Mouse (Mus musculus) hindbrain, embryonic 15.5 days (tissue): ENCODE results near the gene Fgf13. TPM values are rescaled to one million over a fixed set of nuclear protein-coding genes. Genes with fewer than 3 reads are reported as not detected.

Source experiments
- ATAC-seq: fragments of 200-750 bp; cut with Nextera tagmentation; 2 replicates; pipeline ENCODE4 v1.8.0; 2017; ENCODE audit warnings: low read depth, moderate number of reproducible peaks, moderate TSS enrichment; ENCODE audit not compliant: low FRiP score
- H3K27ac ChIP-seq: fragments of 300-500 bp; sonication (generic); replicated peaks from 2 replicates; pipeline ENCODE4 v1.5.1; 2015; ENCODE audit warnings: mild to moderate bottlenecking, inconsistent platforms
- H3K27me3 ChIP-seq: fragments of 300-500 bp; sonication (generic); 2 replicates; pipeline ENCODE4 v1.6.1; 2015; ENCODE audit warnings: control low read depth, inconsistent platforms
- H3K36me3 ChIP-seq: fragments of 300-500 bp; sonication (generic); 2 replicates; pipeline ENCODE4 v1.6.1; 2015; ENCODE audit warnings: control low read depth, inconsistent platforms
- H3K4me1 ChIP-seq: fragments of 300-500 bp; sonication (generic); replicated peaks from 2 replicates; pipeline ENCODE4 v1.6.1; 2015; ENCODE audit warnings: control low read depth, inconsistent platforms
- H3K4me2 ChIP-seq: fragments of 300-500 bp; sonication (generic); 2 replicates; pipeline ENCODE4 v1.6.1; 2015; ENCODE audit warnings: moderate library complexity, mild to moderate bottlenecking, inconsistent platforms
- H3K4me3 ChIP-seq: fragments of 300-500 bp; sonication (generic); 2 replicates; pipeline ENCODE4 v1.5.1; 2015; ENCODE audit warnings: mild to moderate bottlenecking, inconsistent platforms
- H3K9ac ChIP-seq: fragments of 300-500 bp; sonication (generic); 2 replicates; pipeline ENCODE4 v1.6.1; 2015; ENCODE audit warnings: inconsistent platforms
- H3K9me3 ChIP-seq: fragments of 300-500 bp; sonication (generic); 2 replicates; pipeline ENCODE4 v1.6.1; 2016; ENCODE audit warnings: control low read depth, inconsistent platforms
- WGBS: fragments of 180-500 bp; shearing (Covaris S2); methylation state at CpG from one replicate; pipeline ENCODE4 v1.1.7; 2015; 5-methylcytosine and 5-hydroxymethylcytosine counted together
- polyA plus RNA-seq: library from polyadenylated mRNA; unstranded; fragments of >200 nt; fragmentation: Nextera tagmentation; extraction: Ambion mirVana; gene quantifications from 2 replicates; pipeline ENCODE4 v1.2.1, GENCODE M21; 2015

The Fgf13 gene
- polyA plus RNA-seq, 1 experiment from 2014 or later, result 210 TPM

DNA sequence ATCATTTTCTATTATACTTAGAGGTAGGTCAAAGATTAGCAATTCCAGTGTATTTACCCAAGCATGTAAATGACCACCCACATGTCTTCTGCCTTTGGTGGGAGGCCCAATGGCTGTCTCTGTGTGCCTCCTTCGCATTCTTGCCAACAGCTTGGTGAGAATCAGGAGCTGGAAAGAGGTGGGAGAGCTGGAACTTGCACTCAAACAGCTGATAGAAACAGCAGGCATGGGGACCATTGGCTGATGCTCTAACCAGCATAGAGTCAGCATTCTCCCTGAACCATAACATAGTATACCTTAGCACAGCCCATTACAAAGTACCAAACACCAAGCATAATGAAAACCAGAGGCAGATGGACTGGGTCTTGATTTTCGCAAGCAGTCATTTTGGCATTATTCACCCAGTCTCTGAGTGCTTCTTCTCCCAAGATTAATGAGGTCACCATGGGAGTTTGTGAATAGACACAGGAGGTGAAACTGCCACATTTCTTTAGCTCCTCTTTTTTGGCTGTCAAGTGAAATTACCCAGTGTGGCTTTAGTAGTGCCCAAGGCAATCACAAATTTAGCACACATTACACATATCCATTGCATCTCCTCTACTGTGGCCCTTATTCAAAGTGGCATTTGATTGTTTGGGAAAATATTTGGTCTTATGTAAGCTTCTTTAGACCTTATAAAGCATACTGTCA lies 165.1 kb downstream of the Fgf13 start:
- Histone ChIP-seq H3K9me3 (no peaks in the 10 kb centered on the region), H3K4me1 (no peaks in the 10 kb centered on the region), H3K4me3 (no peak overlapping the region), H3K27ac (no peak overlapping the region), H3K27me3 (no peaks in the 10 kb centered on the region), H3K9ac (no peak overlapping the region), H3K4me2 (no peak overlapping the region), H3K36me3 (no peaks in the 10 kb centered on the region)
- WGBS, result 61% methylated on average over 2 of the region's 2 CpGs
- ATAC-seq, result no peak

DNA sequence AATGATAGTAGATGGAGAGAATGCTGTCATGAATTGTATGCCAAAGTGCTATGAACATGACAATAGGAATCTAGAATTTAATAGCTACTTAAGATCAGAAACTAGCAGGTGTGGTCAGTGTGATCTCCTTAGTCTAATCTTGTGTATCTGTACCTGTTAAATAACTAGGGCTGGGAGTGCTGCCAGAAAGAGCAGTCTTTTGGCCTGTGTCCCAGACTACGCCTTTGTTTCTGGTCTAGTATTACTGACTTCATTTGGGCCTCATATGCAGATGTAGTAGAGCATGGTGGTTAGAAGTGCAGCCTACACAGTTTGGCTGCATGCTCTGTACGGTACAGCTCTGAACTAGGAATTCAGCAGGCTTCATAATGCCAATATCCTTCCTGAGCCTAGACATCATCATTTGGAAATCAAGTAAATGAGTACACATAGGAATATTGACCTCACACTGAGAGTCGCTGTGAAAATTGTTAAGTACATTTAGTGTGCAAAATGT lies 276.9 kb downstream of the Fgf13 start:
- Histone ChIP-seq H3K9me3 (no peaks in the 10 kb centered on the region), H3K4me3 (no peak overlapping the region), H3K4me1 (no peaks in the 10 kb centered on the region), H3K9ac (no peak overlapping the region), H3K36me3 (no peaks in the 10 kb centered on the region), H3K27ac (no peak overlapping the region), H3K4me2 (no peak overlapping the region), H3K27me3 (no peaks in the 10 kb centered on the region)
- no peak for ATAC-seq
- WGBS, result 77% methylated on average over 3 of the region's 3 CpGs

DNA sequence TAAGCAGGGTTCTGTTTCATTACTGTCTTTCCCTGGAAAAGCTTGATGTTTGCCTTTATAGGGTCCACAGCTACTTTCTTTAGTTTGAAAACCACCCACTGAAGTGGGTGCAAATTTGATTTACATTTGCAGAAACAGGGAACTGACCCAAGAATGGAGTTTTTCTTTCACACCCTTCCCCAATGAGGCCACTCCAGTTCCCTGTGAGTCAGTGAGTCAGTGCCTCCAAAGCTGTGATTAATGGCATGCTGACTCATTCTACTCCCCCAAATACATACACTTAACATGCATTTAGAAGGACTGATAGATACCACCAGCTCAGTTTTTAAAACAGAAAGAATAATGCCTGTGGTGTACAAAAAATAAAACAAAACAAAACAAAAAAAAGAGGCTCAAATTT lies 316.3 kb downstream of the Fgf13 start:
- H3K36me3 ChIP-seq, result no peaks in the 10 kb centered on the region
- no peak overlapping the region for H3K27ac ChIP-seq
- H3K4me3 ChIP-seq, result no peak overlapping the region
- H3K9ac ChIP-seq, result no peak overlapping the region
- H3K27me3 ChIP-seq, result no peaks in the 10 kb centered on the region
- H3K4me2 ChIP-seq, result no peak overlapping the region
- no peaks in the 10 kb centered on the region for H3K9me3 ChIP-seq
- ATAC-seq, result no peak
- H3K4me1 ChIP-seq, result no peaks in the 10 kb centered on the region

DNA sequence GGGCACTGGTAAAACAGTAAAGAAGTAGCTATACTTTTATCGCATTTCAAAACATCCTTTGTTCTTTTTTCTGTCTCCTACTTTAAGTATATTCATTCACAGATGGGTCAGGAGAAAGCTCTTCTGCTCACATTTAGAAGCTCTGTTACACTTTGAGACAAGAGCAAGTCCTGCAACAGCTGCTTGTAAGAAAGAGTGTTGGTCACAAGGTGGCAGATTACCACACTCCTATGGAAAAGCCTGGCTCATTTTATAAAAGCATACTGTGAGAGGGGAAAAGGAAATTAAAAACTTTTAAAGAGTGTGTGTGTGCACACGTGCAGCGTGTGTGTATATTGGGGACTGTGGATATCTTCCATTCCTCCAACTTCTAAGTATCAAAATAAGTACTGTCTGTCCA lies 324.1 kb downstream of the Fgf13 start:
- WGBS, result 76% methylated on average over 3 of the region's 3 CpGs
- Histone ChIP-seq H3K9me3 (no peaks in the 10 kb centered on the region), H3K4me3 (no peak overlapping the region), H3K4me2 (no peak overlapping the region), H3K27ac (no peak overlapping the region), H3K4me1 (no peaks in the 10 kb centered on the region), H3K9ac (no peak overlapping the region), H3K36me3 (no peaks in the 10 kb centered on the region), H3K27me3 (no peaks in the 10 kb centered on the region)
- no peak for ATAC-seq

DNA sequence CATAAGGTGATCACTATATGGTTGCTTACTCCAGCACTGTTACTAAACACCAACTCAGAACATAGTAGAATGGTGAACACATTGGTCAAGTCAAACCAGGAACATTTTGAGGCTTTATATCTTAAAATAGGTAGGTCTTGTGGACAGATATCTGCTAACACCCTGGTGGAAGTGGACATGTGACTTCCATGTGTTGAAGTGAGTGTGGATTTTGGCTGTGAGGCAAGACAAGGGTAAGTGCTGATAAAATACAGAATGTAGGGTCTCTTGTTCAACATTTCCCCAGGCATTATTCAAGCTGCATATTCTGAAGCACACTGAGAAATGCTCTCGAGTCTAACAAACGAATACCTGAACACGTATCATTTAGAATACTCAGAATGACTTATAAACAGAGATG lies 324.7 kb downstream of the Fgf13 start:
- no peaks in the 10 kb centered on the region for H3K27me3 ChIP-seq
- H3K4me3 ChIP-seq, result no peak overlapping the region
- no peak overlapping the region for H3K9ac ChIP-seq
- no peak overlapping the region for H3K27ac ChIP-seq
- no peak for ATAC-seq
- no peaks in the 10 kb centered on the region for H3K4me1 ChIP-seq
- H3K4me2 ChIP-seq, result no peak overlapping the region
- H3K36me3 ChIP-seq, result no peaks in the 10 kb centered on the region
- 87% methylated on average over 3 of the region's 3 CpGs for WGBS
- no peaks in the 10 kb centered on the region for H3K9me3 ChIP-seq

DNA sequence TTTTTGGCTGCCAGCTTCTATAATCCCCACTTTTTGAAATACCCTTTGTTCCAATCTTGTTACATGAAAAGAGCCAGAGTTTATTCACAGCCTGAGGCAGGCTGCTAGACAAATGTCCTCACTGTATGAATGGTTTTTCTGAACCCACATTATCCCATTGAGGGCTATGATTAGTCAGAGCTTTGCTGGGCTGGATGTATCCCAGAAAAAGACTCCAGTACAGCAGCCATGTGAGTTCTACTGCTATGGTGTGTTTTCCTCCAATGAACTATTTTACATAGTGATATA lies 326.5 kb downstream of the Fgf13 start:
- H3K4me1 ChIP-seq, result no peaks in the 10 kb centered on the region
- 0 out of 2 replicates have a peak, but pooled peaks have one; percentile 48 for ATAC-seq
- no peak overlapping the region for H3K4me3 ChIP-seq
- H3K27ac ChIP-seq, result no peak overlapping the region
- H3K27me3 ChIP-seq, result no peaks in the 10 kb centered on the region
- H3K36me3 ChIP-seq, result no peaks in the 10 kb centered on the region
- H3K4me2 ChIP-seq, result no peak overlapping the region
- no peak overlapping the region for H3K9ac ChIP-seq
- H3K9me3 ChIP-seq, result no peaks in the 10 kb centered on the region

DNA sequence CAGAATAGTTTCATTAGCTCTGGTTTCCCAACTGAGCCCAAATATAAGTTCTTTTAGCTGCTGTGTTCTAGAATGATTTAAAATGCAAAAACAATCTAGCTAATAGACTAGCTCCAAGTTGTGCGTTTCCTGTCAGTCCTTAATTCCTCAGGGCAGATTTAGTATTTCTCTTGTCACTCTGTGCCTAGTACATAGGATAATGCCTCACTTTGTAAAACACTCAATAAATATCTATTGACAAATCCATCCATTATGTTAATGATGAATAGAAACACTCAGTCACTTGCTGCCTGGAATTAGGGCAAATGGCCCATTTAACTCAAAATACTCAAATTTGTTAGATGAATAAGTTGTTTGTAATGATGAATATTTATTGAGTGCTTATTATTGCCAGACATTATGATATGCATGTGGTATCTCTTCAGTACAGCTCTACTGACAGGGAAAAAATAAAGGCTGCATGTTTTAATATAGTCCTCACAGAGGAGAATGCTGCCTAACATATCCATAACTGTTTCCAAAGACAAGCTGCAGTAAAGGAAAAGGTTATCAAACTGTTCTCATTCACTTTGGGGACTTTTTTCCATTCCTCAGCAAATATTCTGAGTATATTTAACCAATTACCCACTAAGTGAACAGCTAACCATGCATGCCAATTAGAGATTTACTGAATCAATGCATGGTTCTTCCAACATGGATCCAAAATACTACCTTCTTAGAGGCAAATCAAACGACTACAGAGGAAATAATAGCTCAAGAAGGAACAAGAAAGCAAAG lies 327.0 kb downstream of the Fgf13 start:
- Histone ChIP-seq H3K27ac (no peak overlapping the region), H3K9ac (no peak overlapping the region), H3K36me3 (no peaks in the 10 kb centered on the region), H3K27me3 (no peaks in the 10 kb centered on the region), H3K4me2 (no peak overlapping the region), H3K4me3 (no peak overlapping the region), H3K9me3 (no peaks in the 10 kb centered on the region), H3K4me1 (no peaks in the 10 kb centered on the region)
- ATAC-seq, result no peak
- 44% methylated on average over 2 of the region's 2 CpGs for WGBS

DNA sequence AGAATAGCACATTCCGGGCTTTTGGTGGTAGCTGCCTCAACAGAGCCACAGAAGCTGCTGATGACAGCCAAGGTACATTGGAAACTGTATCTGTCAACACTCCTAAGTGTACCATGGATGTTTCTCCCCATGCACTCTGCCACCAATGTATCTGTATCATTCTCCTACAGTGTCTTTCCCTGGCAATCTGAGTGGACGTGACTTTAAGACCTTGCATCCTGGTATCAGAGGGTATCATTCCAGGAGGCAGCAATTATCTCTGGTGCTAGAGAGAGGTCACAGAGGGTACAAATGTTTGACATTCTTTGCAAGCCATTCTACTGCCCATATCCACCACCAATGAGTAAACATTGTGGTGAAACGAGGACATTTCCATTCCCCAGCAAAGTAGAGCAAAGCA lies 347.2 kb downstream of the Fgf13 start:
- H3K4me1 ChIP-seq, result no peaks in the 10 kb centered on the region
- WGBS, result 83% methylated on average over 3 of the region's 3 CpGs
- H3K4me2 ChIP-seq, result no peak overlapping the region
- H3K27me3 ChIP-seq, result no peaks in the 10 kb centered on the region
- H3K4me3 ChIP-seq, result no peak overlapping the region
- no peak overlapping the region for H3K9ac ChIP-seq
- H3K9me3 ChIP-seq, result no peaks in the 10 kb centered on the region
- no peaks in the 10 kb centered on the region for H3K36me3 ChIP-seq
- ATAC-seq, result no peak
- H3K27ac ChIP-seq, result no peak overlapping the region

DNA sequence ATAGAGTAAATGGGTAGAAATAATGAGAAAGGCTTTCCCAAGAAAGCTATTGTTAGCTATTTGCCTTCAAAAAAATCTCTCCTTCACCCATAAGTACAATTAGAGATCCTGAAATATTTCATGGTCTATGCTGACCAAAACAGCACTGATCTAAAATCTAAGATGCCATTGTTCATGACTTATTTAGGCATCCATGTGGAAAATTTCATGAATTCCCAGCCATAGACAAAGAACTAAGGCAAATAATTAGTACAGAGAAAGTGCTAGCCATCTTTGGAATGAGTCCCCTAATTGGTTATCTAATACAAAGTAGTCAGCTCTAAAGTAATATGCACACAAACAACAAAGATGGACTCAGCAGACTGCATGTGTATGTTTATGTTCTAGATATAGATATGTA lies 366.7 kb downstream of the Fgf13 start:
- Histone ChIP-seq H3K9ac (no peak overlapping the region), H3K4me2 (no peak overlapping the region), H3K4me1 (no peaks in the 10 kb centered on the region), H3K4me3 (no peak overlapping the region), H3K36me3 (no peaks in the 10 kb centered on the region), H3K9me3 (no peaks in the 10 kb centered on the region), H3K27me3 (no peaks in the 10 kb centered on the region), H3K27ac (no peak overlapping the region)
- ATAC-seq, result no peak

DNA sequence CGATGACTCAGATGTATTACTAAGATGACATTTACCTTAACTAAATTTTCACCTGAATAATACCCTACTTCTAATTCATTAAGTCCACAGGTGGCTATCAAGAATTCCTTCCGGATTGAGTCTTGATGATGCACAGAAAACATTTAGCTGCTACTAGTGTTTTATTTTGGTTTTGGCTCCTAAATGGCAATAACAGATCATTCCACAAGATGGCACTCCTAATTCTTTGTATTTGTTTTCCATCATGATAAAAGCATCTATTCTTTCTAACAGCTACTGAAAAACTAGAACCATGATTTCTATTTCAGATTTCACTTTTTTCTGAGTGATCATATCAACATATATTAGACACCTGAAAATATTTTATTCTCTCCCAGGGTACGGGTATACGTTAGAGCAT lies 373.7 kb downstream of the Fgf13 start:
- Histone ChIP-seq H3K9me3 (no peaks in the 10 kb centered on the region), H3K27me3 (no peaks in the 10 kb centered on the region), H3K4me1 (no peaks in the 10 kb centered on the region), H3K36me3 (no peaks in the 10 kb centered on the region), H3K4me3 (no peak overlapping the region), H3K4me2 (no peak overlapping the region), H3K27ac (no peak overlapping the region), H3K9ac (no peak overlapping the region)
- 78% methylated on average over 4 of the region's 4 CpGs for WGBS
- no peak for ATAC-seq

DNA sequence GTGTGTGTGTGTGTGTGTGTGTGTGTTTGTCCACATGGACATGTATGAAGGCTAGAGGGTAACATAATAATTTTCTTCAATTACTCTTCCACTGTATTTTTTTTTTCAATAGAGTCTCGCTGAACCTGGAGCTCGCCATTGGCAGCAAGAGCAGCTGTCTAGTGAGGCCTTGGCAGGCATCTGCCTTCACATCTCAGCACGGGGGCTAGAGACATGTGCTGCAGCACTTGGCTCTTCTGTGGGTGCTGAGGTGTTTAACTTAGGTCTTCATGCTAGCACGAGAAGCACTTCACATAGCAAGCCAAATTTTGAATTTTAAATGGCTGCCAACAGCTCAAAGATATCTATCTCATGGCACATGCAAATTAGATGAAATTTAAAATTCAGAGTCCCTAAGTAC lies 380.9 kb downstream of the Fgf13 start:
- Histone ChIP-seq H3K27me3 (no peaks in the 10 kb centered on the region), H3K9me3 (no peaks in the 10 kb centered on the region), H3K27ac (no peak overlapping the region), H3K36me3 (no peaks in the 10 kb centered on the region), H3K4me3 (no peak overlapping the region), H3K4me2 (no peak overlapping the region), H3K4me1 (no peaks in the 10 kb centered on the region), H3K9ac (no peak overlapping the region)
- WGBS, result 78% methylated on average over 4 of the region's 4 CpGs
- no peak for ATAC-seq

DNA sequence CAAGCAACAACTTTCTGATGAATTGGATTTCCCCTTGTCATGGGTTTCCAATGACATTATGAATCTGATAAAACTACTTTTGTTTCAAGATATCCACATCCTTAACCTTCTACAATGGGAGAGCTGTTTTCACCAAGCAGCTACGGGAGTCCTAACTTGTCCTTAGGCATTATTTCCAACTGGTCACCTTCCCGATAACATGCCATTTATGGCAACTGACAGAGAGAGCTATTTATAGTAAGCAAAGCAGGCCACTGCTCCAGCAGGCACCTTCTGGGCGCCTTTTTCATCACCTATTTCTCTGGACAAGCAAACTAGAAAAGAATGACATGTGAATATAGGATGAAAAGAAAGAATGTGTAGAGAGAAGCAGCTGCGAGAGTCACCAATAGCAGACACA lies 385.5 kb downstream of the Fgf13 start:
- ATAC-seq, result no peak
- Histone ChIP-seq H3K27me3 (no peaks in the 10 kb centered on the region), H3K9ac (no peak overlapping the region), H3K36me3 (no peaks in the 10 kb centered on the region), H3K4me2 (no peak overlapping the region), H3K27ac (no peak overlapping the region), H3K9me3 (no peaks in the 10 kb centered on the region), H3K4me1 (0 out of 2 replicates have a peak, but pooled peaks cover 4% of the 10 kb centered on the region), H3K4me3 (no peak overlapping the region)
- 53% methylated on average over 4 of the region's 4 CpGs for WGBS

DNA sequence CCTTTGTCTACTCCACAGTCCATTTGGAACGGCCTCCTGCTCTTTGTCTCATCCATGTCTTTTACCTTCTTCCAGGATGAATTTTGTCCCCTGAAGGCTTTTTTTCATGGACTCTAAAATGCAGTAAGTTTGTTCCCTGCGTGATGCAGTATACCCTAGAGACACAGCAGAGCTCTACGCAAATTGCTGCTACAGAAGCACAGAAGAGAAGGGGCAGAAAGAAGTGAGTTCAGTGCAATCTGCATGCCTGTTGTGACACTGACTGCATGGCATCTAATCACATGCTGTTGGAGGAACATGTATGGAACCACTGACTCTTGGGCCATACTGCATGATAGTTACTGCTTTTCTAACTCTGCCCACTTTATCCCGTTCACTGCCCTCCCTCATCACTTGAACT lies 388.2 kb downstream of the Fgf13 start:
- no peaks in the 10 kb centered on the region for H3K36me3 ChIP-seq
- peak overlapping the region; percentile 12 for H3K27ac ChIP-seq
- no peak overlapping the region for H3K9ac ChIP-seq
- H3K4me2 ChIP-seq, result peak overlapping the region; percentile 26; the same call in 1 of the 2 replicates
- no peak overlapping the region for H3K4me3 ChIP-seq
- ATAC-seq, result peak; percentile 57; the same call in 1 of the 2 replicates
- no peaks in the 10 kb centered on the region for H3K27me3 ChIP-seq
- H3K9me3 ChIP-seq, result no peaks in the 10 kb centered on the region
- WGBS, result 44% methylated on average over 4 of the region's 4 CpGs
- H3K4me1 ChIP-seq, result 0 out of 2 replicates have a peak, but pooled peaks cover 4% of the 10 kb centered on the region
